Mouse (Mus musculus) limb, embryonic 14.5 days (tissue): ENCODE measurements around the gene Ttc21b. TPM values are rescaled to one million over a fixed set of nuclear protein-coding genes. Genes with fewer than 3 reads are reported as not detected.

Source experiments
- ATAC-seq: fragments of 200-750 bp; cut with Nextera tagmentation; 2 replicates; pipeline ENCODE4 v1.8.0; 2017; ENCODE audit warnings: low read depth, moderate number of reproducible peaks, moderate TSS enrichment; ENCODE audit not compliant: low FRiP score
- DNase-seq: peaks from one replicate; pipeline ENCODE4 v3.0.0-alpha.2; 2015; ENCODE audit warnings: low spot score
- H3K27ac ChIP-seq: fragments of 300-500 bp; sonication (generic); replicated peaks from 2 replicates; pipeline ENCODE4 v1.5.1; 2014; ENCODE audit warnings: low read depth, mild to moderate bottlenecking, low read length, moderate library complexity, mixed read lengths
- H3K27me3 ChIP-seq: fragments of 300-500 bp; sonication (generic); 2 replicates; pipeline ENCODE4 v1.6.1; 2014; ENCODE audit warnings: low read length, mixed read lengths; ENCODE audit not compliant: control insufficient read depth, insufficient read depth
- H3K36me3 ChIP-seq: fragments of 300-500 bp; sonication (generic); 2 replicates; pipeline ENCODE4 v1.6.1; 2014; ENCODE audit warnings: mild to moderate bottlenecking, low read length, moderate library complexity, mixed read lengths; ENCODE audit not compliant: control insufficient read depth, insufficient read depth
- H3K4me1 ChIP-seq: fragments of 300-500 bp; sonication (generic); 2 replicates; pipeline ENCODE4 v1.6.1; 2014; ENCODE audit warnings: antibody characterized with exemption, low read length, mixed read lengths; ENCODE audit not compliant: control insufficient read depth, insufficient read depth
- H3K4me2 ChIP-seq: fragments of 300-500 bp; sonication (generic); replicated peaks from 2 replicates; pipeline ENCODE4 v1.6.1; 2014; ENCODE audit warnings: low read depth, mild to moderate bottlenecking, low read length, moderate library complexity; ENCODE audit not compliant: severe bottlenecking
- H3K4me3 ChIP-seq: fragments of 300-500 bp; sonication (generic); replicated peaks from 2 replicates; pipeline ENCODE4 v1.5.1; 2014; ENCODE audit warnings: low read length
- H3K9ac ChIP-seq: fragments of 300-500 bp; sonication (generic); 2 replicates; pipeline ENCODE4 v1.6.1; 2014; ENCODE audit warnings: mild to moderate bottlenecking, low read depth, low read length, moderate library complexity; ENCODE audit not compliant: severe bottlenecking
- H3K9me3 ChIP-seq: fragments of 300-500 bp; sonication (generic); 2 replicates; pipeline ENCODE4 v1.6.1; 2016; ENCODE audit warnings: low read length; ENCODE audit not compliant: control insufficient read depth
- POLR2A ChIP-seq: fragments of 200-500 bp; IDR thresholded peaks from 2 replicates; pipeline ENCODE4 v1.8.0; 2012; ENCODE audit warnings: inconsistent platforms, mild to moderate bottlenecking, moderate library complexity, borderline replicate concordance; ENCODE audit not compliant: insufficient read depth, insufficient read length; ENCODE audit errors: extremely low read depth
- WGBS: fragments of 180-500 bp; shearing (Covaris S2); extraction: QIAGEN DNeasy Blood & Tissue Kit; methylation state at CpG from one replicate; pipeline ENCODE4 v1.1.7; 2014; 5-methylcytosine and 5-hydroxymethylcytosine counted together
- polyA plus RNA-seq, 2 experiments: library from polyadenylated mRNA; depleted of rRNA in 1 of 2; stranded (reverse) in 1 of 2; unstranded in 1 of 2; fragments of >200 nt; fragmentation: Nextera tagmentation in 1 of 2; extraction: Ambion mirVana in 1 of 2; gene quantifications; 2 replicates each; pipeline versions ENCODE4 v1.2.1 to v1.2.3; 2012 to 2014

The Ttc21b gene
- polyA plus RNA-seq, 2 experiments: 12.0 to 14.7 TPM

DNA sequence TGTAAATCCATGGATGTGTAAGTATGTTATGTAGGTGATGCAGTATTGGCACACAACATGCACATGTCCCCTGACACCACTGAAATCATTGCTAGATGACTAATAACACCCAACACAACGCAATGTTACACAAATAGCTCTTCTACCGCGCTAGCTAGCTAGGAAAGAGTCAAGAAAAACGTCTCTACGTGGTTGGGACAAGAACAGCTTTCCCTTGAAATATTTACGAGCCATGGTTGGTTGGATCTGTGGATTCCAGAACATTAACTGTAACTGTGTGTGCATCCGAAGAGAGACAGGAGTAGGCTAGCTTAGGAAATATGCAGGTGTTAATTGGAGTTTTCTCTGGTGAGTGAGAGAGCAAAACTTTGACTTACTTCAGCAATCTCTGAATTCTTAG is 35.5 kb downstream of the Ttc21b start:
- WGBS: 81% methylated on average over 7 of the region's 7 CpGs

DNA sequence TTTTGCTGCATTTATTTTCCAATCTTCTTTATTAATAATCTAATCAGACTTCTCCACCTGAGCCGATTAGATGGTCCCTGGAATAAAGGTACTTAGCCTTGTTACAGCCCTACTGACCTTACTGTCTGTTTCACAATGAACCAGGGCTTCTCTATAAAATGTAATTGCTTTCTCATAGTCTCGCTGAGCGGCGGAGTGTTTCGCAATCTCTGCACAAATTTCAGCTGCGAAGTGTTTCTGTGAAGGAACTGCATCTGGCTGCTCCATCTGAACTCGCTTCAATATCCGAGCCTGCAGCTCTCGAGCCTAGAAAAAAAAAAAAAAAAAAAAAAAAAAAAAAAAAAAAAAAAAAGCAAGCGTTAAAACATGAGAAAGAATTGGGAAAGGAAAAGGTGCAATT is 46.5 kb downstream of the Ttc21b start:
- TF ChIP-seq POLR2A: no peak
- H3K36me3 ChIP-seq: peaks cover 43% of the 10 kb centered on the region

More for the DNA sequence above, 35.5 kb downstream of the Ttc21b start:
- TF ChIP-seq POLR2A: no peak
- H3K4me2 ChIP-seq: no peak overlapping the region
- peaks cover 36% of the 10 kb centered on the region for H3K36me3 ChIP-seq
- ATAC-seq: no peak
- no peaks in the 10 kb centered on the region for H3K4me1 ChIP-seq
- H3K9me3 ChIP-seq: no peaks in the 10 kb centered on the region
- no peak overlapping the region for H3K9ac ChIP-seq
- no peak for DNase-seq
- H3K27me3 ChIP-seq: no peaks in the 10 kb centered on the region
- no peak overlapping the region for H3K27ac ChIP-seq
- H3K4me3 ChIP-seq: no peak overlapping the region

DNA sequence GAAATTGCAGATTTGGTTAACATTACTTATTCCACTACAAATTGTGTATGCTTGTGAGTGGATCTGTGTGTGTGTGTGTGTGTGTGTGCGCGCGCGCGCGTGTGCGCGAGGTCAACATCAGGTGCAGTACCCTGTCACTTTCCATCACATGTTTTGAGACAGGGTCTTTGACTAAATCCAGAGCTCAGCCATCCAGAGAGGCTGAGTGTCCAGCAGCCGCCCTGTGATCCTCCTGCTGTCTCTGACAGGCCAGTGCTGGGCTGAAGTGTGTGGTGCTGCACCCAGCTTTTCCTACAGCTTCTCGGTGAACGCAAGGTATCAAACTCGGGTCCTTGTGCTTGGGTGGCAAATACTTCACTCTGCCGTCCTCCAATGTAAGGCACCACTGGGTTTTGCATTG is 47.1 kb downstream of the Ttc21b start:
- no peak for TF ChIP-seq POLR2A
- WGBS: 95% methylated on average over 13 of the region's 13 CpGs

More for the DNA sequence above, 46.5 kb downstream of the Ttc21b start:
- WGBS: 63% methylated on average over 10 of the region's 10 CpGs
- Histone ChIP-seq H3K4me2 (no peak overlapping the region), H3K9ac (no peak overlapping the region), H3K27ac (no peak overlapping the region), H3K4me3 (no peak overlapping the region), H3K27me3 (no peaks in the 10 kb centered on the region), H3K9me3 (no peaks in the 10 kb centered on the region), H3K4me1 (no peaks in the 10 kb centered on the region)
- DNase-seq (no peak), ATAC-seq (no peak)

DNA sequence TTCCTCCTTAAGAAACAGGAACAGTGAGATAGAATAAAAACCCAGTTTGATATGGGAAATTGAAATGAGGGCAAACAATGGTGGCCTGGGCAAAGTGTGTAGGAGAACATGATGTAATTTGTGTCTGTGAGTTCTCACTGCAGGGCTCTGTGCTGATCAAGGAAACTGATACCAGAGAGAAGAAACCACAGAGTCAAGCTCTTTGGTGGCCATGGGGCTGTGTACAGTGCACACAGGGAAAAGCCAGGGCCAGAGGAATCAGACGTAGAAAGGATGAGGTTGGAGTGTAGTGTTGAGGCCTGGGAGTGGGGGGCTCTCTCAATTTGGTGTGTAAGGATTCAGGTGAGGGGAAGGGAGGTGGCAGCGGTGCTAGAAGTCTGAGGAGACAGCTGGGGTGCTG is 49.6 kb downstream of the Ttc21b start:
- WGBS: 95% methylated on average over 2 of the region's 2 CpGs
- Histone ChIP-seq H3K9me3 (no peaks in the 10 kb centered on the region), H3K4me2 (no peak overlapping the region), H3K4me1 (no peaks in the 10 kb centered on the region), H3K9ac (no peak overlapping the region), H3K27me3 (no peaks in the 10 kb centered on the region), H3K4me3 (no peak overlapping the region), H3K36me3 (peaks cover 47% of the 10 kb centered on the region), H3K27ac (no peak overlapping the region)
- no peak for TF ChIP-seq POLR2A
- ATAC-seq (no peak), DNase-seq (no peak)

More for the DNA sequence above, 47.1 kb downstream of the Ttc21b start:
- Histone ChIP-seq H3K4me2 (no peak overlapping the region), H3K4me1 (no peaks in the 10 kb centered on the region), H3K36me3 (peaks cover 45% of the 10 kb centered on the region), H3K27me3 (no peaks in the 10 kb centered on the region), H3K9me3 (no peaks in the 10 kb centered on the region), H3K9ac (no peak overlapping the region), H3K27ac (no peak overlapping the region), H3K4me3 (no peak overlapping the region)
- no peak for DNase-seq
- ATAC-seq: no peak

DNA sequence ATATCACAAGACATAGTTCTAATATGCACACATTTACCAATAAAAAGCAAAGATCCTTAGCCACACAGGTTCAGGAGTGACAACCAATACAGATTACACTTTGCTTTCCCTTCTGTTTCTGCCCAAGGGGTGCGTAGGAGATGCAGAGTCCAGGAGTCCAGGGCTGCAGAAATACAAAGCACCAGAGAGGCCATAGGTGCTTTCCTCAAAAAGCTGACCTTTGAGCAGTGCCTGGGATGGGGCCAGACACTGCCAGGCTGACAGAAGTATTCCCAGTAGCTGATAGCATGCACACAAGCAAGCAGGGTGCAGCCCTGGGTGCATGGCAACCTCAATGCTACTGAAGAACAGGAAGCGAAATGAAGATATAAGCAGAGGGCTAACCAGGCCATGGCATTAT is 52.2 kb downstream of the Ttc21b start:
- 94% methylated on average over 2 of the region's 2 CpGs for WGBS
- H3K36me3 ChIP-seq: peaks cover 50% of the 10 kb centered on the region

DNA sequence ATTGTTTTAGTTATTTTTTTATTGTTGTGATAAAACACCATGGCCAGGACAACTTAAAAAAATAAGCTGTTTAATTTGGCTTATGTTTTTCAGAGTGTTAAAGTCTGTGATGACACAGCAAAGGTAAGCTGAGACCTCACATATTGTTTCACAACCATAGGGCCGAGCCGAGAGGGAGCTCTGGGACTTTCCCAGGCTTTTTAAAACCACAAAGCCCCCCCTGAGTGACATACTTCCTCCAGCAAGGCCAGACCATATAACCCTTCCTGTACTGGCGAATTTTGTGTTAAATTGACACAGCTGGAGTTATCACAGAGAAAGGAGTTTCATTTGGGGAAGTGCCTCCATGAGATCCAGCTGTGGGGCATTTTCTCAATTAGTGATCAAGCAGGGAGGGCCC is 56.2 kb downstream of the Ttc21b start:
- Histone ChIP-seq H3K27me3 (no peaks in the 10 kb centered on the region), H3K9me3 (no peaks in the 10 kb centered on the region), H3K4me2 (no peak overlapping the region), H3K4me3 (no peak overlapping the region), H3K4me1 (no peaks in the 10 kb centered on the region), H3K27ac (no peak overlapping the region), H3K9ac (no peak overlapping the region), H3K36me3 (peaks cover 33% of the 10 kb centered on the region)
- ATAC-seq: no peak
- no peak for DNase-seq
- WGBS: 23% methylated on average over 3 of the region's 3 CpGs
- TF ChIP-seq POLR2A: no peak

More for the DNA sequence above, 52.2 kb downstream of the Ttc21b start:
- H3K4me3 ChIP-seq: no peak overlapping the region
- no peak overlapping the region for H3K4me2 ChIP-seq
- no peaks in the 10 kb centered on the region for H3K9me3 ChIP-seq
- H3K4me1 ChIP-seq: no peaks in the 10 kb centered on the region
- H3K9ac ChIP-seq: no peak overlapping the region
- no peak for ATAC-seq
- no peak overlapping the region for H3K27ac ChIP-seq
- DNase-seq: no peak
- H3K27me3 ChIP-seq: no peaks in the 10 kb centered on the region
- no peak for TF ChIP-seq POLR2A
